Mouse (Mus musculus): ENCODE measurements around the gene Smox. TPM values are rescaled to one million over a fixed set of nuclear protein-coding genes. Genes with fewer than 3 reads are reported as not detected.

Gene Smox
- polyA plus RNA-seq, 1 experiment = 35.6 TPM

GRCm38 (mm10) chr2:131506358-131506757 lies 15.1 kb downstream of the Smox start:
- 69% methylated on average over 3 of the region's 3 CpGs for WGBS
- DNase-seq (ENCODE audit: low read depth, low spot score) = no peak

GRCm38 (mm10) chr2:131508501-131508900 lies 17.2 kb downstream of the Smox start:
- 68% methylated on average over 2 of the region's 2 CpGs for WGBS
- no peak for DNase-seq (ENCODE audit: low read depth, low spot score)

- WGBS = 5% methylated on average over 17 of the region's 17 CpGs
- no peak for DNase-seq (ENCODE audit: low read depth, low spot score)
Observed at GRCm38 (mm10) chr2:131509671-131510313, 18.5 kb downstream of the Smox start.

GRCm38 (mm10) chr2:131510531-131510930 lies 19.2 kb downstream of the Smox start:
- DNase-seq (ENCODE audit: low read depth, low spot score) = no peak
- WGBS = 73% methylated on average over 5 of the region's 5 CpGs

- no peak for DNase-seq (ENCODE audit: low read depth, low spot score)
- WGBS = 11% methylated on average over 2 of the region's 2 CpGs
Observed at GRCm38 (mm10) chr2:131513477-131513876, 22.2 kb downstream of the Smox start.

GRCm38 (mm10) chr2:131514055-131514621 lies 22.8 kb downstream of the Smox start:
- no peak for DNase-seq (ENCODE audit: low read depth, low spot score)
- WGBS = 91% methylated on average over 4 of the region's 4 CpGs

- DNase-seq (ENCODE audit: low read depth, low spot score) = no peak
- 87% methylated on average over 4 of the region's 4 CpGs for WGBS
Observed at GRCm38 (mm10) chr2:131517550-131517949, 26.3 kb downstream of the Smox start.

- whole genome bisulfite sequencing = 47% methylated on average over 3 of the region's 3 CpGs
- no peak for DNase-seq (ENCODE audit: low read depth, low spot score)
Observed at GRCm38 (mm10) chr2:131518790-131519189, 27.5 kb downstream of the Smox start.

- 95% methylated on average over 19 of the region's 19 CpGs for WGBS
Observed at GRCm38 (mm10) chr2:131520743-131521142, 29.4 kb downstream of the Smox start.

GRCm38 (mm10) chr2:131527061-131527460 lies 35.8 kb downstream of the Smox start:
- 40% methylated on average over 3 of the region's 3 CpGs for WGBS

More at GRCm38 (mm10) chr2:131520743-131521142, 29.4 kb downstream of the Smox start:
- no peak for DNase-seq (ENCODE audit: low read depth, low spot score)

GRCm38 (mm10) chr2:131529898-131530622 lies 38.8 kb downstream of the Smox start:
- DNase-seq (ENCODE audit: low read depth, low spot score) = no peak
- WGBS = 30% methylated on average over 11 of the region's 11 CpGs

More at GRCm38 (mm10) chr2:131527061-131527460, 35.8 kb downstream of the Smox start:
- no peak for DNase-seq (ENCODE audit: low read depth, low spot score)

- DNase-seq (ENCODE audit: low read depth, low spot score) = no peak
- 22% methylated on average over 9 of the region's 9 CpGs for WGBS
Observed at GRCm38 (mm10) chr2:131530623-131531008, 39.3 kb downstream of the Smox start.

- 75% methylated on average over 7 of the region's 7 CpGs for WGBS
- no peak for DNase-seq (ENCODE audit: low read depth, low spot score)
Observed at GRCm38 (mm10) chr2:131531271-131531670, 40.0 kb downstream of the Smox start.

GRCm38 (mm10) chr2:131535168-131535567 lies 43.9 kb downstream of the Smox start:
- DNase-seq (ENCODE audit: low read depth, low spot score) = no peak
- 87% methylated on average over 5 of the region's 5 CpGs for WGBS

GRCm38 (mm10) chr2:131538341-131538740 lies 47.0 kb downstream of the Smox start:
- 33% methylated on average over 7 of the region's 7 CpGs for WGBS
- no peak for DNase-seq (ENCODE audit: low read depth, low spot score)

- 72% methylated on average over 6 of the region's 6 CpGs for WGBS
- no peak for DNase-seq (ENCODE audit: low read depth, low spot score)
Observed at GRCm38 (mm10) chr2:131539780-131540179, 48.5 kb downstream of the Smox start.

- DNase-seq (ENCODE audit: low read depth, low spot score) = no peak
- 75% methylated on average over 4 of the region's 4 CpGs for WGBS
Observed at GRCm38 (mm10) chr2:131541686-131542085, 50.4 kb downstream of the Smox start.

GRCm38 (mm10) chr2:131542531-131542930 lies 51.2 kb downstream of the Smox start:
- WGBS = 42% methylated on average over 6 of the region's 6 CpGs
- DNase-seq (ENCODE audit: low read depth, low spot score) = no peak

GRCm38 (mm10) chr2:131545386-131546307 lies 54.4 kb downstream of the Smox start:
- 2% methylated on average over 45 of the region's 45 CpGs for WGBS
- DNase-seq (ENCODE audit: low read depth, low spot score) = no peak

- no peak for DNase-seq (ENCODE audit: low read depth, low spot score)
- WGBS = 9% methylated on average over 27 of the region's 27 CpGs
Observed at GRCm38 (mm10) chr2:131546308-131546700, 55.0 kb downstream of the Smox start.
